Mouse (Mus musculus) heart, embryonic 16.5 days (tissue): Measurements from ENCODE around the gene Sar1a. TPM values are rescaled to one million over a fixed set of nuclear protein-coding genes. Genes with fewer than 3 reads are reported as not detected.

Source experiments
- ATAC-seq: fragments of 200-750 bp; cut with Nextera tagmentation; replicated peaks from 2 replicates; pipeline ENCODE4 v1.8.0; 2017; ENCODE audit warnings: moderate number of reproducible peaks; ENCODE audit not compliant: insufficient read depth, low FRiP score; ENCODE audit errors: extremely low read depth
- H3K27ac ChIP-seq: fragments of 300-500 bp; sonication (generic); 2 replicates; pipeline ENCODE4 v1.5.1; 2014; ENCODE audit warnings: mild to moderate bottlenecking, low read length, control low read depth, moderate library complexity
- H3K27me3 ChIP-seq: fragments of 300-500 bp; sonication (generic); 2 replicates; pipeline ENCODE4 v1.6.1; 2014; ENCODE audit warnings: low read length, mixed read lengths; ENCODE audit not compliant: control insufficient read depth, insufficient read depth
- H3K36me3 ChIP-seq: fragments of 300-500 bp; sonication (generic); 2 replicates; pipeline ENCODE4 v1.6.1; 2014; ENCODE audit not compliant: control insufficient read depth, insufficient read depth
- H3K4me1 ChIP-seq: fragments of 300-500 bp; sonication (generic); 2 replicates; pipeline ENCODE4 v1.6.1; 2014; ENCODE audit warnings: low read length, mixed read lengths; ENCODE audit not compliant: control insufficient read depth, insufficient read depth
- H3K4me2 ChIP-seq: fragments of 300-500 bp; sonication (generic); 2 replicates; pipeline ENCODE4 v1.6.1; 2014; ENCODE audit warnings: low read depth, mild to moderate bottlenecking, control low read depth, low read length
- H3K4me3 ChIP-seq: fragments of 300-500 bp; sonication (generic); 2 replicates; pipeline ENCODE4 v1.5.1; 2014; ENCODE audit warnings: mild to moderate bottlenecking, control low read depth, low read length
- H3K9ac ChIP-seq: fragments of 300-500 bp; sonication (generic); 2 replicates; pipeline ENCODE4 v1.6.1; 2014; ENCODE audit warnings: low read length, control low read depth
- H3K9me3 ChIP-seq: fragments of 300-500 bp; sonication (generic); replicated peaks from 2 replicates; pipeline ENCODE4 v1.6.1; 2016; ENCODE audit warnings: low read length; ENCODE audit not compliant: control insufficient read depth
- WGBS: fragments of 180-500 bp; shearing (Covaris S2); extraction: QIAGEN DNeasy Blood & Tissue Kit; methylation state at CpG from one replicate; pipeline ENCODE4 v1.1.7; 2014; 5-methylcytosine and 5-hydroxymethylcytosine counted together
- polyA plus RNA-seq: library from polyadenylated mRNA; unstranded; fragments of >200 nt; fragmentation: Nextera tagmentation; extraction: Ambion mirVana; gene quantifications from 2 replicates; pipeline ENCODE4 v1.2.1, GENCODE M21; 2015

Gene Sar1a
- polyA plus RNA-seq, 1 experiment from 2014 or later: 182 TPM

DNA sequence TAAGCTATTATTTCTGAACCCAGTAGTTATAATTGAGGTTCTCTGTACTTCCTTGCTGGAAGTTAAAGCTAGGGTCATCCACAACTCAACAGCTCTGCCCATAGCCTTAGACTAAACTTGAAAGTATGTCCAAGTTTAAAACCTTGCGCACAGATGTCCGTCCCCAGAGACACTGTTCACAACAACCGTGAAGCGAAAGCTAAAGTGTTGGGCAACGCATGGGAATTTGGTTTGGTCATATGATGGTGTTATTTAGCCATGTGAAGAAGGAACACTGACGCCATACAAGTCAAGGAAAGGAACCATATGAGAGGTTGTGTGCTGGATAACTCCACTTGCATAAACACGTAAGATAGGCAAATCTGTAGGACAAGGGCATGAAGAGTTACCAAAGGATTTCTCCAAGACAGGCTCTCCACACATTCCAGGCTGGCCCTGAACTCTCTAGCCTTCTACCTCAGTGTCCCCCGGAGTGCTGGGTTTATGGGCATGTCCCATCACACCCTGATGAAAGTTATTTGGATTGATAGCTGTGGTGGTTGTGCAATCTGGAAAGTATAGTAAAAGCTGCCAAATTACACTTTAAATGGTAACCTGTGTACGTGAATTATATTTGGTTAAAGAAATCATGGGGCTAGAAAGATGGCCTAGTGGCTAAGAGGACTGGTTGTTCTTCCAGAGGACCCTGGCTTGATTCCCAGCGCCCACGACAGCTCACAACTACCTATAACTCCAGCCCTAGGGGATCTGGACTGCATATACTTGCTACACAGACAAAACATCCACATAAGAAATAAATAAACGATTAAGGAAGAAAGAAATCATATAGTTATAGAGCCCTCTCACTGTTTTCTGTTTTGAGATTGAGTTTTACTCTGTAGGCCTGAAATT is 37.6 kb downstream of the Sar1a start:
- no peak for ATAC-seq
- H3K4me3 ChIP-seq: no peak overlapping the region
- no peak overlapping the region for H3K9ac ChIP-seq
- H3K36me3 ChIP-seq: no peaks in the 10 kb centered on the region
- no peaks in the 10 kb centered on the region for H3K27me3 ChIP-seq
- 88% methylated on average over 12 of the region's 12 CpGs for WGBS
- no peaks in the 10 kb centered on the region for H3K9me3 ChIP-seq
- H3K27ac ChIP-seq: no peak overlapping the region
- H3K4me1 ChIP-seq: peaks cover 15% of the 10 kb centered on the region
- H3K4me2 ChIP-seq: no peak overlapping the region

DNA sequence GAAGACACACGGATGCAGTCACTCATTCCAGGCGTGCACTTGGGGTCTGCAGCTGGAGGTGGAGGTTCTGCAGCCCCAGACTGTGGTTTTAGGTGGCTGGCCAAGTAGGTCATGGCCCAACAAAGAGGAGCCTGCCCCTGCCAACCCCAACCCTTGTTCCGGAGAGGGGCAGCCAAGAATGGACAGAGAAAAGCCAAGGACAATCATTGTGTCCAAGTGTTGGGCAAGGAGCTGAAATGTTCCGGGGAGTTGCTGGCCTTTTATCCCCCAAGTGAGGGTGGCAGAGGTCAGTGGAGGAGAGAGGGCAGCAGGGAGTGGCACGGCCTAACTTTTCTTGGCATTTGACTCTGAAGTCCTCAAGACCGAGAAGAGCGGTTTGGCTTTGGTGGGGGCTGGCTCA is 40.2 kb downstream of the Sar1a start:
- Histone ChIP-seq H3K9ac (no peak overlapping the region), H3K27me3 (no peaks in the 10 kb centered on the region), H3K4me1 (peaks cover 17% of the 10 kb centered on the region), H3K9me3 (no peaks in the 10 kb centered on the region), H3K4me2 (no peak overlapping the region), H3K36me3 (no peaks in the 10 kb centered on the region), H3K4me3 (no peak overlapping the region), H3K27ac (no peak overlapping the region)
- no peak for ATAC-seq
- WGBS: 86% methylated on average over 7 of the region's 7 CpGs

DNA sequence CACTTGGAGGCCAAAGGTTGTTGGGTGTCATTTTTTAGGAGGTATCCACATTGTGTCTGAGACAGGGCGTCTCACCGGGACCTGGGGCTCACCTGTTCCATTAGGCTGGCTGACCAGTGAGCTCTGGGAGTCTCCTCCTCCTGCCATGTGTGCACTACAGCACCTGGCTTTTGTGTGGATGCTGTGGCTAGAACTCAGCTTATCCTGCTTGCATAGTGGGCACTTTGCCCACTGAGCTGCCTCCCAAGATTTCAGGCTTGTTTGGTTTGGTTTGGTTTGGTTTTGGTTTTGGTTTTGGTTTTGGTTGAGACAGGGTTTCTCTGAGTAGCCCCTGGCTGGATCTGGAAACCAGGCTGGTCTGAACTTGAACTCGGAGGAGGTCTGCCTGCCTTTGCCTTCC is 42.1 kb downstream of the Sar1a start:
- no peak for ATAC-seq
- Histone ChIP-seq H3K9ac (no peak overlapping the region), H3K4me2 (no peak overlapping the region), H3K36me3 (peaks cover 3% of the 10 kb centered on the region), H3K4me3 (no peak overlapping the region), H3K27ac (no peak overlapping the region), H3K4me1 (peaks cover 5% of the 10 kb centered on the region; the same call in 1 of the 2 replicates), H3K9me3 (no peaks in the 10 kb centered on the region), H3K27me3 (no peaks in the 10 kb centered on the region)
- 68% methylated on average over 3 of the region's 3 CpGs for WGBS

DNA sequence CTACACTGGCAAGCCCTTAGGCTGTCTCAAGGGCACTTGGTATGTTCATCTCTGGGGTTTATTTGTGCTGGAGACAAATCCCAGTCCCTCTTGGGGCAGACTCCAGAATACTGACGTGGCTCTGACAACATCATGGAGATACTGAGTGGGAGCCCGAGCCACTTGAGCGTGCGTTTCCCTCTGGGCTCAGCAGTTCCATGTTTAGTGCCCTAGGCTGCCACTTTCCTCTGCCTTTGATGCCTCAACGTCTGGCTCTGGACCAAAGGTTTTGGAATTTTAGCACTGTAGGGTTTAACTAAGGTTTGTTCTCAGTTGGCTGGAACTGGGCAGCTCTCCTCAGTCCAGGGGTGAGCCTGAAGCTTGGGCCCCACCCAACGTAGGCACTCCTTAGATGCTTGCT is 43.2 kb downstream of the Sar1a start:
- H3K36me3 ChIP-seq: peaks cover 7% of the 10 kb centered on the region
- no peaks in the 10 kb centered on the region for H3K27me3 ChIP-seq
- peak overlapping the region; percentile 38; the same call in 1 of the 2 replicates for H3K27ac ChIP-seq
- peaks cover 5% of the 10 kb centered on the region; the same call in 1 of the 2 replicates for H3K4me1 ChIP-seq
- no peak overlapping the region for H3K4me3 ChIP-seq
- ATAC-seq: peak; percentile 63
- H3K4me2 ChIP-seq: no peak overlapping the region
- H3K9ac ChIP-seq: no peak overlapping the region
- no peaks in the 10 kb centered on the region for H3K9me3 ChIP-seq
- 36% methylated on average over 6 of the region's 6 CpGs for WGBS

DNA sequence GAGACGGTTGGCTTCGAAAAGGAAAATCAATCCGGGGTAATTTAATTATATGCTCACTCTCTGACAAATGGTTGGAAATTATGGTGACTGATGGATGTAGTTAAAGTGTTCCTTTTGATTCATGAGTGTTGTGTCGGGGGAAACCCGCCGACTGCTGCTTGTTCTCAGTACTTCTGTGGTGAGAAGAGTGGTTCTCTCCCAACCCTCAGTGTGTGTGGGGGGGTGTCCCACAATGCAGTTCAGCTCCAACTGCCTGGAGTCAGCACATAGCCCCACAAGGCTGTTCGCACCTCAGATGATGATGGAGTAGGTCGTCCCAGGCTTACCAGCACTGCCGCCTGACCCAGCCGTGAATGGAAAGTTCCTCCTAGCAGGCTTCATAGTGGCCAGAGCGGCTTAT is 49.1 kb downstream of the Sar1a start:
- H3K27me3 ChIP-seq: no peaks in the 10 kb centered on the region
- no peak for ATAC-seq
- no peak overlapping the region for H3K4me3 ChIP-seq
- H3K4me2 ChIP-seq: no peak overlapping the region
- WGBS: 78% methylated on average over 11 of the region's 11 CpGs
- H3K27ac ChIP-seq: no peak overlapping the region
- no peaks in the 10 kb centered on the region for H3K9me3 ChIP-seq
- H3K36me3 ChIP-seq: peaks cover 18% of the 10 kb centered on the region
- H3K4me1 ChIP-seq: no peaks in the 10 kb centered on the region
- no peak overlapping the region for H3K9ac ChIP-seq

DNA sequence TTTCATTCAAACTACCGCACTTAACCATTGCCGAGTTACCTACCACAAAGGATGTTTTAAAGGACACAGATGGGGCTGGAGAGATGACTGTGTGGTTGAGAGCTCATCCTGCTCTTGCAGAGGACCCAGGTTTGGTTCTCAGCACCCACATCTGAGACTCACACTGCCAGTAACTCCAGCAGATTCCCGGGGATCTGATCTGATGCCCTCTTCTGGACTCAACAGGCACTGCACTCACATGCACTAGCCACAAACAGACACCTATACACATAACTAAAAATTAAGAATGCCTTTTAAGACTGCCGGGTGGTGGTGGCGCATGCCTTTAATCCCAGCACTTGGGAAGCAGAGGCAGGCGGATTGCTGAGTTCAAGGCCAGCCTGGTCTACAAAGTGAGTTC is 50.1 kb downstream of the Sar1a start:
- no peak overlapping the region for H3K27ac ChIP-seq
- H3K4me1 ChIP-seq: no peaks in the 10 kb centered on the region
- WGBS: 96% methylated on average over 6 of the region's 6 CpGs
- no peaks in the 10 kb centered on the region for H3K27me3 ChIP-seq
- no peaks in the 10 kb centered on the region for H3K9me3 ChIP-seq
- no peak for ATAC-seq
- no peak overlapping the region for H3K9ac ChIP-seq
- H3K36me3 ChIP-seq: peaks cover 18% of the 10 kb centered on the region
- H3K4me2 ChIP-seq: no peak overlapping the region
- H3K4me3 ChIP-seq: no peak overlapping the region

DNA sequence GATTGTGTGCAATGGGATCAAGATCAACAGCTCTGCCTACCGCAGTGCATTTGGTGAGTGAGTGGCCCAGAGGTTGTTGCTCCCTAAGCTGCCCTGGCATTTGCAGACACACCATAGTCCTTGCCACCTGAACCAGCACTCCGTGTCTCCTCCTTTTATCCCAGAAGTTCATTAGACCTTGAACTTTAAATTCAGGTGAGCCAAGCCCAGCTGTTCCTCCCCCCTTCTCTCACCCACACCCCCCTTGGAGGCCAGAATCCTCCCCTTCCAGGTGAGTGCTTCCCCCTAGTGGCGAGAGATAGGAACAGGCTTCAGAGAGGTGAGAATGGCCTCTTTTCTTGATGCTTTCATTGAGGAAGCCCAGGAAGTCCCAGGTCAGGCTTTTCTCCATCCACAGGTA is 54.3 kb downstream of the Sar1a start:
- no peak overlapping the region for H3K9ac ChIP-seq
- 46% methylated on average over 3 of the region's 3 CpGs for WGBS
- H3K9me3 ChIP-seq: no peaks in the 10 kb centered on the region
- no peaks in the 10 kb centered on the region for H3K4me1 ChIP-seq
- no peaks in the 10 kb centered on the region for H3K27me3 ChIP-seq
- no peak for ATAC-seq
- peaks cover 14% of the 10 kb centered on the region for H3K36me3 ChIP-seq
- no peak overlapping the region for H3K4me2 ChIP-seq
- H3K4me3 ChIP-seq: no peak overlapping the region
- H3K27ac ChIP-seq: no peak overlapping the region

DNA sequence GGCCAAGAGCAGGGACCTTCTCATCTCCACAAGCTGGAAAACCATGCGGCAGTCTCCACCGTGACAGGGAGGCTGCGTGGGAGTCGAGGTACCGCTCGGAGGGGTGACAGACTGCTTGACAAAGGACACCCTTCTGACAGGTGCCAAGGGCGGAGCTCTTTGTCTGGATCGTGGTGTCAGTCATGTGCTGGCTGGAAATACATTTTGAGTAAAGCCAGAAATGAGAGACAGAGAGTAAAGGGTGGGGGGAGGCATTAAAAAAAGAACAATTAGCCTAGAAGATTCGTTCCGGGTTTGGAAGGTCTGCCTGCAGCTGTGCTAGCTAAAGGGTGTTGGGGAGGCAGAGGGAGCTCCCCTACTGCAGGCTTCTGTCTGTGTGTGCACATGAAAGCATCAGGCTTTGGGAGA is 56.6 kb downstream of the Sar1a start:
- no peak overlapping the region for H3K4me2 ChIP-seq
- no peaks in the 10 kb centered on the region for H3K27me3 ChIP-seq
- no peak overlapping the region for H3K4me3 ChIP-seq
- H3K9ac ChIP-seq: no peak overlapping the region
- no peak for ATAC-seq
- H3K9me3 ChIP-seq: no peaks in the 10 kb centered on the region
- peaks cover 14% of the 10 kb centered on the region for H3K36me3 ChIP-seq
- no peak overlapping the region for H3K27ac ChIP-seq
- 55% methylated on average over 10 of the region's 10 CpGs for WGBS
- no peaks in the 10 kb centered on the region for H3K4me1 ChIP-seq

DNA sequence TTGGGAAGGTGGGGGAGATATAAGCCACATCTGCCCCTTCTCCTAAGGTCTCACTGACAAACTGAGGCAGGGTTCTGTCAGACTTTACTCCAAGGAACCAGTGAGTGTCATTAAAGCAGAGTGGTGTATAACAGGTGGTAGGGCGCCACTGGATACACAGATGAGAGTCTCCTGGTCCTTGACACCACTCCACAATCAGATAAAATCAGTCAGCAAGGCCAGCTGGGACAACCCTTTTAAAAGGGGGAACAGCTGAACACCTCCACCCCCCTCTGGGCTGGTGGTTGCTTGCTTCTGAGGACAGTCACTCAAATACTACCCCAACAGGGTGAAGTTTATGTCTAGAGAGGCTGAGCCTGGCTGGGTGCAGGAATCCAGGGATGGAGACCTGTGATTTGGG is 57.4 kb downstream of the Sar1a start:
- Histone ChIP-seq H3K4me3 (no peak overlapping the region), H3K27ac (no peak overlapping the region), H3K4me2 (no peak overlapping the region), H3K27me3 (no peaks in the 10 kb centered on the region), H3K9me3 (no peaks in the 10 kb centered on the region), H3K36me3 (peaks cover 18% of the 10 kb centered on the region), H3K9ac (no peak overlapping the region), H3K4me1 (no peaks in the 10 kb centered on the region)
- no peak for ATAC-seq
- WGBS: 86% methylated on average over 1 of the region's 1 CpGs
